Comparison of ENCODE assay signal across 7 mouse cellular contexts in genomic region chr12:81860308-81861181, GRCm38 (mm10). TPM values are rescaled to one million over a fixed set of nuclear protein-coding genes. Genes with fewer than 3 reads are reported as not detected.
DNase-seq lines count a peak whose midpoint lies in the region; ATAC-seq and TF ChIP-seq lines count a peak whose summit lies in the region.

No protein-coding gene starts in this region.

- peak overlapping the region; percentile 61 for H3K4me3 ChIP-seq in cortical plate, adult 2 months (ENCODE audit: insufficient read depth, low read length)
- peak overlapping the region; percentile 98 for H3K4me3 ChIP-seq in intestine, embryonic 15.5 days (replicated peaks)
- peak overlapping the region; percentile 94 for H3K4me3 ChIP-seq in limb, embryonic 13.5 days
- H3K4me3 ChIP-seq in midbrain, embryonic 14.5 days (replicated peaks; ENCODE audit: low read depth, low read length) = peak overlapping the region; percentile 99

- DNase-seq in adrenal gland, adult (ENCODE audit: inconsistent age in 2 of 2, low spot score in 1 of 2) = peak; percentile 76 to 93
- peak; percentile 46 to 69 for DNase-seq in gastrocnemius, postnatal 36 days
- DNase-seq in midbrain, embryonic 14.5 days = peak; percentile 80
- peak; percentile 54 to 69 for DNase-seq in spleen, adult 18-20 months

- ATAC-seq in intestine, embryonic 15.5 days = peak; percentile 68
- ATAC-seq in limb, embryonic 13.5 days (ENCODE audit: low FRiP score, low read depth) = peak; percentile 77
- peak; percentile 40 for ATAC-seq in midbrain, embryonic 14.5 days (ENCODE audit: low FRiP score, low TSS enrichment)

- no peaks in the 10 kb centered on the region for H3K27me3 ChIP-seq in intestine, embryonic 15.5 days (replicated peaks)
- H3K27me3 ChIP-seq in limb, embryonic 13.5 days = peaks cover 9% of the 10 kb centered on the region
- H3K27me3 ChIP-seq in midbrain, embryonic 14.5 days (ENCODE audit: control insufficient read depth, insufficient read depth, low read length) = no peaks in the 10 kb centered on the region

- peak overlapping the region; percentile 77 for H3K9ac ChIP-seq in intestine, embryonic 15.5 days
- H3K9ac ChIP-seq in limb, embryonic 13.5 days = peak overlapping the region; percentile 95
- H3K9ac ChIP-seq in midbrain, embryonic 14.5 days (replicated peaks; ENCODE audit: low read length) = peak overlapping the region; percentile 92

- H3K27ac ChIP-seq in cortical plate, adult 2 months (ENCODE audit: insufficient read depth, low read length) = peak overlapping the region; percentile 83
- peak overlapping the region; percentile 84 for H3K27ac ChIP-seq in intestine, embryonic 15.5 days
- H3K27ac ChIP-seq in limb, embryonic 13.5 days = peak overlapping the region; percentile 90
- H3K27ac ChIP-seq in midbrain, embryonic 14.5 days (replicated peaks; ENCODE audit: low read depth, low read length) = peak overlapping the region; percentile 97

- intact Hi-C loops in gastrocnemius, postnatal 36 days (cut with DNase I) = loop anchor here (2.0 kb wide), 1 partner anchor 54 kb away; no protein-coding TSS in a partner anchor

- H3K9me3 ChIP-seq in intestine, embryonic 15.5 days = no peaks in the 10 kb centered on the region
- H3K9me3 ChIP-seq in limb, embryonic 13.5 days = no peaks in the 10 kb centered on the region
- H3K9me3 ChIP-seq in midbrain, embryonic 14.5 days (ENCODE audit: control insufficient read depth, low read length) = no peaks in the 10 kb centered on the region

- TF ChIP-seq CTCF in cortical plate, adult 2 months (IDR thresholded peaks at IDR 0.05; ENCODE audit: extremely low read depth, insufficient read depth, low read length) = no peak

- H3K36me3 ChIP-seq in intestine, embryonic 15.5 days = no peaks in the 10 kb centered on the region
- no peaks in the 10 kb centered on the region for H3K36me3 ChIP-seq in limb, embryonic 13.5 days
- no peaks in the 10 kb centered on the region for H3K36me3 ChIP-seq in midbrain, embryonic 14.5 days (ENCODE audit: control insufficient read depth, insufficient read depth, low read length)

- under 1% methylated on average over 104 of the region's 107 CpGs for WGBS in intestine, embryonic 15.5 days
- under 1% methylated on average over 93 of the region's 107 CpGs for WGBS in limb, embryonic 13.5 days
- under 1% methylated on average over 101 of the region's 107 CpGs for WGBS in midbrain, embryonic 14.5 days

- peak overlapping the region; percentile 67 for H3K4me2 ChIP-seq in intestine, embryonic 15.5 days (replicated peaks)
- peak overlapping the region; percentile 78 for H3K4me2 ChIP-seq in limb, embryonic 13.5 days (replicated peaks)
- H3K4me2 ChIP-seq in midbrain, embryonic 14.5 days (ENCODE audit: low read length) = peak overlapping the region; percentile 71

- peaks cover 13% of the 10 kb centered on the region for H3K4me1 ChIP-seq in cortical plate, adult 2 months (ENCODE audit: control insufficient read depth, insufficient read depth, low read length)
- H3K4me1 ChIP-seq in intestine, embryonic 15.5 days (replicated peaks) = peaks cover 46% of the 10 kb centered on the region
- peaks cover 53% of the 10 kb centered on the region for H3K4me1 ChIP-seq in limb, embryonic 13.5 days
- peaks cover 21% of the 10 kb centered on the region for H3K4me1 ChIP-seq in midbrain, embryonic 14.5 days (ENCODE audit: control insufficient read depth, insufficient read depth, low read length)

- TF ChIP-seq POLR2A in cortical plate, adult 2 months (IDR thresholded peaks at IDR 0.05; ENCODE audit: extremely low read depth, insufficient read depth, low read length) = no peak

RNA-seq across cellular contexts. Expression of gene Pcnx, which starts 0.7 kb away (rescaled TPM):
- polyA plus RNA-seq in cortical plate, adult 2 months (2012; rRNA removed) = 39.9 and 47.5 TPM in 2 replicates
- total RNA-seq in gastrocnemius, postnatal 36 days (2021) = 10 to 100 TPM; 35.8 to 40.9 TPM
- 6.8 and 11.6 TPM in 2 replicates for polyA plus RNA-seq in intestine, embryonic 15.5 days (2015; fragmentation: Nextera tagmentation; extraction: Ambion mirVana)
- polyA plus RNA-seq in limb, embryonic 13.5 days (2015; fragmentation: Nextera tagmentation; extraction: Ambion mirVana) = 12.5 and 13.5 TPM in 2 replicates
- polyA plus RNA-seq in midbrain, embryonic 14.5 days (2014; fragmentation: Nextera tagmentation; extraction: Ambion mirVana) = 9.0 and 16.5 TPM in 2 replicates

Comparison
In these comparisons a context has a peak if more than half of its experiments do, and no peak if none do; other contexts are left out.
1. Peak in every context shown above with its lines: DNase-seq, ATAC-seq, H3K4me3 ChIP-seq and H3K27ac ChIP-seq.